Mouse (Mus musculus) liver, embryonic 14.5 days (tissue): Measurements from ENCODE around the gene BC049715. TPM values are rescaled to one million over a fixed set of nuclear protein-coding genes. Genes with fewer than 3 reads are reported as not detected.

Source experiments
- ATAC-seq: fragments of 200-750 bp; cut with Nextera tagmentation; 2 replicates; pipeline ENCODE4 v1.8.0; 2017; ENCODE audit warnings: moderate number of reproducible peaks, mild to moderate bottlenecking, moderate library complexity; ENCODE audit not compliant: insufficient read depth
- DNase-seq, 3 experiments: peaks; one replicate each; pipeline ENCODE4 v3.0.0-alpha.2; 2012 to 2013; ENCODE audit warnings: low read depth in 3 of 3, low spot score in 3 of 3
- H3K27ac ChIP-seq: fragments of 300-500 bp; sonication (generic); 2 replicates; pipeline ENCODE4 v1.5.1; 2014; ENCODE audit warnings: moderate library complexity, mild to moderate bottlenecking, control low read depth, inconsistent platforms
- H3K27me3 ChIP-seq: fragments of 300-500 bp; sonication (generic); 2 replicates; pipeline ENCODE4 v1.6.1; 2014; ENCODE audit warnings: mild to moderate bottlenecking, low read length, moderate library complexity; ENCODE audit not compliant: control insufficient read depth, insufficient read depth
- H3K36me3 ChIP-seq: fragments of 300-500 bp; sonication (generic); replicated peaks from 2 replicates; pipeline ENCODE4 v1.6.1; 2014; ENCODE audit warnings: low read depth; ENCODE audit not compliant: control insufficient read depth, insufficient read depth
- H3K4me1 ChIP-seq, 2 experiments: fragments of 200-500 bp in 1 of 2; fragments of 300-500 bp in 1 of 2; sonication (generic) in 1 of 2; replicated peaks; 2 replicates each; pipeline ENCODE4 v1.6.1; 2012 to 2014; ENCODE audit warnings: antibody characterized with exemption in 1 of 2, inconsistent platforms in 1 of 2, low read length in 1 of 2; ENCODE audit not compliant: control insufficient read depth in 2 of 2, insufficient read depth in 2 of 2
- H3K4me2 ChIP-seq: fragments of 300-500 bp; sonication (generic); 2 replicates; pipeline ENCODE4 v1.6.1; 2014; ENCODE audit warnings: low read depth, mild to moderate bottlenecking, control low read depth, moderate library complexity
- H3K4me3 ChIP-seq, 2 experiments: fragments of 200-500 bp in 1 of 2; fragments of 300-500 bp in 1 of 2; sonication (generic) in 1 of 2; 2 replicates each; pipeline ENCODE4 v1.5.1; 2012 to 2014; ENCODE audit warnings: low read depth in 2 of 2, low read length in 2 of 2, mild to moderate bottlenecking in 2 of 2, control low read depth in 1 of 2, inconsistent platforms in 1 of 2, moderate library complexity in 1 of 2; ENCODE audit not compliant: insufficient read depth in 1 of 2
- H3K9ac ChIP-seq: fragments of 300-500 bp; sonication (generic); replicated peaks from 2 replicates; pipeline ENCODE4 v1.6.1; 2014; ENCODE audit warnings: mild to moderate bottlenecking, control low read depth, moderate library complexity
- H3K9me3 ChIP-seq: fragments of 300-500 bp; sonication (generic); 2 replicates; pipeline ENCODE4 v1.6.1; 2016; ENCODE audit warnings: low read length, mixed read lengths; ENCODE audit not compliant: control insufficient read depth
- CTCF ChIP-seq: IDR thresholded peaks from 2 replicates; pipeline ENCODE4 v1.5.1; 2016; ENCODE audit warnings: antibody characterized with exemption, low read depth, control low read depth
- EP300 ChIP-seq: IDR thresholded peaks from 2 replicates; pipeline ENCODE4 v1.6.1; 2016; ENCODE audit warnings: antibody characterized with exemption, low read depth
- WGBS: fragments of 180-500 bp; shearing (Covaris S2); extraction: QIAGEN DNeasy Blood & Tissue Kit; methylation state at CpG from one replicate; pipeline ENCODE4 v1.1.7; 2014; ENCODE audit not compliant: insufficient replicate concordance; 5-methylcytosine and 5-hydroxymethylcytosine counted together
- polyA plus RNA-seq, 2 experiments: library from polyadenylated mRNA; depleted of rRNA in 1 of 2; stranded (reverse) in 1 of 2; unstranded in 1 of 2; fragments of >200 nt; fragmentation: Nextera tagmentation in 1 of 2; extraction: Ambion mirVana in 1 of 2; gene quantifications; 2 replicates each; pipeline versions ENCODE4 v1.2.1 to v1.2.3; 2012 to 2014

The BC049715 gene
- polyA plus RNA-seq, 2 experiments, result 0.71 to 0.73 TPM

DNA sequence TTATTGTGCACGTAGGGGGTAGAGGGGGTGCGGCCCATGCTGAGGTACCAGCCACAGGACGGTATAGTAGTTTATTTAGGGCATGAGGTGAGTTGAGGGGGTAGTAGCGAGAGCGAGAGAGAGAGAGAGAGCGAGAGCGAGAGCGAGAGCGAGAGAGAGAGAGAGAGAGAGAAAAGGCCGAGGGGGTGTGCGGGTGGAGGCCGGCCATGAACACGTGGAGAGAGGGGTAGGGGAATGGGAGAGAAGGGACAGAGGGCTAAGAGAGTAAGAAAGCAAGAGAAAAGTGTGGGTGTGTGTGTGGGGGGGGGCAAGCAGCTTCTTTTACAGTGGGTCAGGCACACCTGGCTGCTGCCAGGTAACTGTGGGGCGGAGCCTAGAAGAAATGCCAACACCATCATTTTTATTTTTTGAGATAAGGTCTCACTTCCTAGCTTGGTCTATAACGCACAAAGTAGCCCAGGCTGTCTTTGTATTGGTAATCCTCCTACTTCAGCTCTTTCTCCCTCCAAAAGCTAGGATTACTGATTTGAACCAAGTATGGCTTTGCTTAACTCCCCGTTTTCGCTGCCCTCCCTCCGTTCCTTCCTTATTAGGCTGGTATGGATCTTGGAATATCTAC lies 19.9 kb upstream of the BC049715 start:
- no peak for DNase-seq
- peak overlapping the region; percentile 88 for H3K4me2 ChIP-seq
- 32% methylated on average over 18 of the region's 18 CpGs for WGBS
- peak overlapping the region; percentile 78 for H3K9ac ChIP-seq
- H3K9me3 ChIP-seq, result no peaks in the 10 kb centered on the region
- ATAC-seq, result no peak
- H3K4me3 ChIP-seq, result peak overlapping the region; percentile 65 to 78
- peaks cover 38 to 42% of the 10 kb centered on the region in 2 experiments for H3K4me1 ChIP-seq
- H3K27me3 ChIP-seq, result no peaks in the 10 kb centered on the region
- 0 out of 2 replicates have a peak, but pooled peaks have one; percentile 1 for TF ChIP-seq CTCF
- TF ChIP-seq EP300, result no peak
- H3K36me3 ChIP-seq, result peaks cover 9% of the 10 kb centered on the region
- peak overlapping the region; percentile 90 for H3K27ac ChIP-seq

DNA sequence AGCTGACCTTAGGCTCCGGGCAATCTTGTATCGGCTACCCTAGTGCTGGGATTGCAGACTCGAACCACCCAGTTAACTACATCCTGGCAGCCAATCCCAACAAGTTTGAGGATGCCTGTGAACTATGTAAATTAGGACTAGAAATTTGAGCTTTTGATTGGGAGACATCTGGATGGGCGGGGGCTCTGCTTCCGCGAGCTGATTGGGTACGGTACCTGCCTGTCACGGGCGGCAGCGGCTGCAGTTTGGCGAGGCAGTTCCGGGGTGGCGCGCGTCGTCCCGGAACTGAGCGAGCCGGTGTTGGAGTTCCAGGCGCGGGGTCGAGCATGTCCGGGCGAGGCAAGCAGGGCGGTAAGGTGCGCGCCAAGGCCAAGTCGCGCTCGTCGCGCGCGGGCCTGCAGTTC lies 19.4 kb upstream of the BC049715 start, which contains the start of gene H2afj:
TSS of gene H2afj (plus strand) at position 231 of the 404 bp plus-strand sequence.
- Histone ChIP-seq H3K9ac (peak within 1 kb of the TSS; percentile 90), H3K36me3 (peaks cover 14% of the 10 kb centered on the region), H3K27ac (peak within 1 kb of the TSS; percentile 90), H3K27me3 (no peaks in the 10 kb centered on the region), H3K4me2 (peak within 1 kb of the TSS; percentile 88), H3K4me3 (peak within 1 kb of the TSS; percentile 75 to 78), H3K9me3 (no peaks in the 10 kb centered on the region), H3K4me1 (peaks cover 35 to 38% of the 10 kb centered on the region in 2 experiments)
- peak; percentile 93 to 96 (median 93) for DNase-seq
- ATAC-seq, result peak; percentile 73
- TF ChIP-seq EP300 (no peak; the same call in 1 of the 2 replicates), CTCF (no peak)
- under 1% methylated on average over 34 of the region's 34 CpGs for WGBS

DNA sequence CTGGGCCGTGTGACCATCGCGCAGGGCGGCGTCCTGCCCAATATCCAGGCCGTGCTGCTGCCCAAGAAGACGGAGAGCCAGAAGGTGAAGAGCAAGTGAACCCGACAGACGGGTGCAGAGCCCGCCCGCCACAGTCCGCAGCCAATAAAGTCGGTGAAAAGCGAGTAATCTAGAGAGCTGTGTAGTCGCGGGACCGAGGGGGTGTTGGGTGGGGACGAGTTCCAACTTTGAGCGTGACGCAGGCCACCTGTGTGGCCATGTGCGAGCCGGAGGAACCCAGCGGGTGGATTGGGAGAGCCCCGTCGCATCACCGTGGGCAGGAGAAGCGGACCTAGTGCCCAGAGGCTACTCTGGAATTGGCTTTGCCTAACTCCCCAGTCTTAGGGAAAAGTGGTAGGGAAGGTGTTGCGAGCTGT lies 18.8 kb upstream of the BC049715 start:
- peak overlapping the region; percentile 73 for H3K27ac ChIP-seq
- under 1% methylated on average over 28 of the region's 28 CpGs for WGBS
- peaks cover 19% of the 10 kb centered on the region for H3K36me3 ChIP-seq
- peak overlapping the region; percentile 90 for H3K9ac ChIP-seq
- no peaks in the 10 kb centered on the region for H3K27me3 ChIP-seq
- ATAC-seq (peak; percentile 20), DNase-seq (peak in 2 of 3 experiments; percentile 42 to 46)
- peak overlapping the region; percentile 75 to 78 for H3K4me3 ChIP-seq
- TF ChIP-seq CTCF (no peak), EP300 (no peak)
- H3K4me2 ChIP-seq, result peak overlapping the region; percentile 88
- no peaks in the 10 kb centered on the region for H3K9me3 ChIP-seq
- peaks cover 30 to 32% of the 10 kb centered on the region in 2 experiments for H3K4me1 ChIP-seq

- no peak for TF ChIP-seq EP300
- no peak for TF ChIP-seq CTCF
- Histone ChIP-seq H3K9me3 (no peaks in the 10 kb centered on the region), H3K4me1 (peaks cover 30 to 32% of the 10 kb centered on the region in 2 experiments), H3K4me3 (peak overlapping the region; percentile 75 to 78), H3K36me3 (peaks cover 23% of the 10 kb centered on the region), H3K4me2 (peak overlapping the region; percentile 88), H3K27ac (peak overlapping the region; percentile 0), H3K27me3 (no peaks in the 10 kb centered on the region), H3K9ac (peak overlapping the region; percentile 90)
- WGBS, result under 1% methylated on average over 14 of the region's 14 CpGs
- ATAC-seq (no peak), DNase-seq (peak; percentile 49 to 63 (median 60))
Observed at GRCm38 (mm10) chr6:136809077-136809476, 18.3 kb upstream of the BC049715 start.

DNA sequence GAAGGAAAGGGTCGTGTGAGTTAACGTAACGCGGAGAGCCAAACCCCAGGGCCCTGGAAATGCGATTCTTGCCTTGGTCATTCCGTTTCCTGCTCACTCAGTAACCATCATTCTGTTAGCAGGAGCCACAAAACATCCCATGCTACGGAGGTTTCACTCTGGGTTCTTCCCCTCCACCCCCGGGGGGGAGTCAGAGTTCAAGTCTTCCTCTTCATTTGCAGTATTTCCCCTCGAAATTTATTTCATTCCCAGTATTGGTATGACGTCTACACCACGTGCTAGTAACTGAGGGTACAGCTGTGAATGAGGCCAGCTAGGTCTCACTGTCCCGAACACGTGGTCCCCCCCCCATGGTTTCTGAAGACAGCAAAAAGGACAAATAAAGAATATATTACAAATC lies 17.8 kb upstream of the BC049715 start:
- 33% methylated on average over 13 of the region's 13 CpGs for WGBS
- Histone ChIP-seq H3K27me3 (no peaks in the 10 kb centered on the region), H3K4me1 (peaks cover 28 to 32% of the 10 kb centered on the region in 2 experiments), H3K4me2 (peak overlapping the region; percentile 88), H3K36me3 (peaks cover 29% of the 10 kb centered on the region), H3K4me3 (peak overlapping the region; percentile 75 to 78), H3K27ac (peak overlapping the region; percentile 0), H3K9me3 (no peaks in the 10 kb centered on the region), H3K9ac (peak overlapping the region; percentile 90)
- no peak for DNase-seq
- no peak for ATAC-seq
- TF ChIP-seq CTCF (no peak), EP300 (no peak)
